Mouse (Mus musculus) neural tube, embryonic 13.5 days (tissue): Measurements from ENCODE around the gene Dlx4. TPM values are rescaled to one million over a fixed set of nuclear protein-coding genes. Genes with fewer than 3 reads are reported as not detected.
A peak's percentile ranks its signal among the peaks of the same experiment; 100 is the strongest.

ENCODE experiments used
- ATAC-seq: fragments of 200-750 bp; cut with Nextera tagmentation; 2 replicates; pipeline ENCODE4 v1.8.0; 2017; ENCODE audit warnings: low read depth, mild to moderate bottlenecking, moderate TSS enrichment, moderate library complexity
- H3K27ac ChIP-seq: fragments of 300-500 bp; sonication (generic); replicated peaks from 2 replicates; pipeline ENCODE4 v1.5.1; 2015; ENCODE audit warnings: moderate library complexity, mild to moderate bottlenecking, inconsistent platforms
- H3K27me3 ChIP-seq: fragments of 300-500 bp; sonication (generic); 2 replicates; pipeline ENCODE4 v1.6.1; 2015; ENCODE audit warnings: mild to moderate bottlenecking, inconsistent platforms
- H3K36me3 ChIP-seq: fragments of 300-500 bp; sonication (generic); 2 replicates; pipeline ENCODE4 v1.6.1; 2015; ENCODE audit warnings: mild to moderate bottlenecking, inconsistent platforms
- H3K4me1 ChIP-seq: fragments of 300-500 bp; sonication (generic); replicated peaks from 2 replicates; pipeline ENCODE4 v1.6.1; 2015; ENCODE audit warnings: inconsistent platforms
- H3K4me2 ChIP-seq: fragments of 300-500 bp; sonication (generic); 2 replicates; pipeline ENCODE4 v1.6.1; 2015; ENCODE audit warnings: inconsistent platforms, mild to moderate bottlenecking, moderate library complexity
- H3K4me3 ChIP-seq: fragments of 300-500 bp; sonication (generic); 2 replicates; pipeline ENCODE4 v1.5.1; 2015; ENCODE audit warnings: mild to moderate bottlenecking, inconsistent platforms
- H3K9ac ChIP-seq: fragments of 300-500 bp; sonication (generic); 2 replicates; pipeline ENCODE4 v1.6.1; 2015; ENCODE audit warnings: moderate library complexity, mild to moderate bottlenecking, inconsistent platforms
- H3K9me3 ChIP-seq: fragments of 300-500 bp; sonication (generic); 2 replicates; pipeline ENCODE4 v1.6.1; 2016; ENCODE audit warnings: inconsistent platforms
- WGBS: fragments of 180-500 bp; shearing (Covaris S2); methylation state at CpG from one replicate; pipeline ENCODE4 v1.1.7; 2015; 5-methylcytosine and 5-hydroxymethylcytosine counted together
- polyA plus RNA-seq: library from polyadenylated mRNA; unstranded; fragments of >200 nt; fragmentation: Nextera tagmentation; extraction: Ambion mirVana; gene quantifications from 2 replicates; pipeline ENCODE4 v1.2.1, GENCODE M21; 2015

Gene Dlx4
- polyA plus RNA-seq, 1 experiment from 2014 or later: not detected

GRCm38 (mm10) chr11:95155511-95155910, 9.4 kb upstream of the Dlx4 start:
- Histone ChIP-seq H3K9ac (no peak overlapping the region), H3K4me3 (no peak overlapping the region), H3K27me3 (peaks cover 47% of the 10 kb centered on the region), H3K4me2 (no peak overlapping the region), H3K27ac (no peak overlapping the region), H3K4me1 (peaks cover 3% of the 10 kb centered on the region; the same call in 1 of the 2 replicates), H3K36me3 (no peaks in the 10 kb centered on the region), H3K9me3 (no peaks in the 10 kb centered on the region; the same call in 1 of the 2 replicates)
- ATAC-seq: no peak
- 84% methylated on average over 2 of the region's 2 CpGs for WGBS

GRCm38 (mm10) chr11:95153681-95154080, 7.6 kb upstream of the Dlx4 start:
- Histone ChIP-seq H3K9me3 (no peaks in the 10 kb centered on the region; the same call in 1 of the 2 replicates), H3K4me3 (no peak overlapping the region), H3K4me2 (no peak overlapping the region), H3K36me3 (no peaks in the 10 kb centered on the region), H3K27me3 (peaks cover 65% of the 10 kb centered on the region), H3K9ac (no peak overlapping the region), H3K4me1 (peaks cover 5% of the 10 kb centered on the region; the same call in 1 of the 2 replicates), H3K27ac (no peak overlapping the region)
- no peak for ATAC-seq
- WGBS: 74% methylated on average over 5 of the region's 5 CpGs

- 24% methylated on average over 5 of the region's 5 CpGs for WGBS
- peaks cover 71% of the 10 kb centered on the region for H3K27me3 ChIP-seq
These were observed 7.1 kb upstream of the Dlx4 start for GRCm38 (mm10) chr11:95153116-95153515.

GRCm38 (mm10) chr11:95150269-95151049, 4.4 kb upstream of the Dlx4 start:
- H3K27me3 ChIP-seq: peaks cover 97% of the 10 kb centered on the region
- no peak overlapping the region for H3K27ac ChIP-seq
- WGBS: 1% methylated on average over 33 of the region's 33 CpGs
- H3K9ac ChIP-seq: no peak overlapping the region
- H3K36me3 ChIP-seq: no peaks in the 10 kb centered on the region
- no peaks in the 10 kb centered on the region; the same call in 1 of the 2 replicates for H3K9me3 ChIP-seq
- no peak overlapping the region for H3K4me3 ChIP-seq
- no peak for ATAC-seq
- H3K4me2 ChIP-seq: no peak overlapping the region
- H3K4me1 ChIP-seq: peaks cover 13% of the 10 kb centered on the region

More at GRCm38 (mm10) chr11:95153116-95153515, 7.1 kb upstream of the Dlx4 start:
- Histone ChIP-seq H3K4me2 (no peak overlapping the region), H3K4me1 (peaks cover 5% of the 10 kb centered on the region; the same call in 1 of the 2 replicates), H3K27ac (no peak overlapping the region), H3K4me3 (no peak overlapping the region), H3K9me3 (no peaks in the 10 kb centered on the region; the same call in 1 of the 2 replicates), H3K36me3 (no peaks in the 10 kb centered on the region), H3K9ac (no peak overlapping the region)
- ATAC-seq: no peak

GRCm38 (mm10) chr11:95149462-95150268, 3.6 kb upstream of the Dlx4 start:
- H3K4me3 ChIP-seq: no peak overlapping the region
- 1% methylated on average over 27 of the region's 27 CpGs for WGBS
- no peak overlapping the region for H3K9ac ChIP-seq
- no peaks in the 10 kb centered on the region; the same call in 1 of the 2 replicates for H3K9me3 ChIP-seq
- H3K27me3 ChIP-seq: peaks cover 98% of the 10 kb centered on the region
- H3K4me1 ChIP-seq: peaks cover 19% of the 10 kb centered on the region
- H3K36me3 ChIP-seq: no peaks in the 10 kb centered on the region
- no peak for ATAC-seq
- H3K27ac ChIP-seq: no peak overlapping the region
- no peak overlapping the region for H3K4me2 ChIP-seq

GRCm38 (mm10) chr11:95148754-95149153, 2.7 kb upstream of the Dlx4 start:
- Histone ChIP-seq H3K9ac (no peak overlapping the region), H3K4me3 (no peak overlapping the region), H3K9me3 (no peaks in the 10 kb centered on the region), H3K27ac (no peak overlapping the region), H3K27me3 (peaks cover 99% of the 10 kb centered on the region), H3K4me1 (peaks cover 19% of the 10 kb centered on the region), H3K36me3 (no peaks in the 10 kb centered on the region), H3K4me2 (no peak overlapping the region)
- 1% methylated on average over 9 of the region's 9 CpGs for WGBS
- ATAC-seq: no peak

- no peak for ATAC-seq
- WGBS: under 1% methylated on average over 34 of the region's 34 CpGs
- Histone ChIP-seq H3K27ac (no peak overlapping the region), H3K9me3 (no peaks in the 10 kb centered on the region), H3K4me3 (peak overlapping the region; percentile 32), H3K9ac (no peak overlapping the region), H3K4me2 (peak overlapping the region; percentile 53), H3K27me3 (peaks cover 100% of the 10 kb centered on the region), H3K36me3 (no peaks in the 10 kb centered on the region), H3K4me1 (peaks cover 24% of the 10 kb centered on the region)
These were observed 1.0 kb downstream of the Dlx4 start for GRCm38 (mm10) chr11:95144946-95145483.

GRCm38 (mm10) chr11:95144091-95144945, 1.7 kb downstream of the Dlx4 start:
- Histone ChIP-seq H3K36me3 (no peaks in the 10 kb centered on the region), H3K4me1 (peaks cover 29% of the 10 kb centered on the region), H3K27me3 (peaks cover 100% of the 10 kb centered on the region), H3K9ac (no peak overlapping the region), H3K4me3 (no peak overlapping the region), H3K27ac (no peak overlapping the region), H3K9me3 (no peaks in the 10 kb centered on the region), H3K4me2 (no peak overlapping the region)
- WGBS: 7% methylated on average over 9 of the region's 9 CpGs
- no peak for ATAC-seq

GRCm38 (mm10) chr11:95143663-95144062, 2.4 kb downstream of the Dlx4 start:
- Histone ChIP-seq H3K9ac (no peak overlapping the region), H3K4me2 (no peak overlapping the region), H3K9me3 (no peaks in the 10 kb centered on the region), H3K4me3 (no peak overlapping the region), H3K4me1 (peaks cover 36% of the 10 kb centered on the region), H3K27me3 (peaks cover 100% of the 10 kb centered on the region), H3K27ac (no peak overlapping the region), H3K36me3 (no peaks in the 10 kb centered on the region)
- 3% methylated on average over 4 of the region's 4 CpGs for WGBS
- ATAC-seq: no peak

- H3K27me3 ChIP-seq: peaks cover 100% of the 10 kb centered on the region
- H3K9me3 ChIP-seq: no peaks in the 10 kb centered on the region
- no peak overlapping the region for H3K4me3 ChIP-seq
- no peak overlapping the region for H3K27ac ChIP-seq
- H3K4me1 ChIP-seq: peaks cover 41% of the 10 kb centered on the region
- H3K9ac ChIP-seq: no peak overlapping the region
- no peak overlapping the region for H3K4me2 ChIP-seq
- 2% methylated on average over 39 of the region's 39 CpGs for WGBS
- ATAC-seq: no peak
- H3K36me3 ChIP-seq: no peaks in the 10 kb centered on the region
These were observed 3.0 kb downstream of the Dlx4 start for GRCm38 (mm10) chr11:95142980-95143575.

GRCm38 (mm10) chr11:95142258-95142657, 3.8 kb downstream of the Dlx4 start:
- WGBS: 10% methylated on average over 10 of the region's 10 CpGs
- H3K4me2 ChIP-seq: no peak overlapping the region
- no peak overlapping the region for H3K4me3 ChIP-seq
- H3K27me3 ChIP-seq: peaks cover 100% of the 10 kb centered on the region
- H3K9ac ChIP-seq: no peak overlapping the region
- H3K4me1 ChIP-seq: peaks cover 46% of the 10 kb centered on the region
- no peaks in the 10 kb centered on the region for H3K36me3 ChIP-seq
- no peak for ATAC-seq
- no peaks in the 10 kb centered on the region for H3K9me3 ChIP-seq
- no peak overlapping the region for H3K27ac ChIP-seq
